Mouse (Mus musculus) lung, postnatal 0 days (tissue): ENCODE data around the gene Siah3.

Source experiments
- CTCF ChIP-seq: IDR thresholded peaks from 2 replicates; pipeline ENCODE4 v1.5.1; 2016; ENCODE audit warnings: antibody characterized with exemption, mild to moderate bottlenecking
- EP300 ChIP-seq: IDR thresholded peaks from 2 replicates; pipeline ENCODE4 v1.6.1; 2016; ENCODE audit warnings: antibody characterized with exemption, mild to moderate bottlenecking, control low read depth

DNA sequence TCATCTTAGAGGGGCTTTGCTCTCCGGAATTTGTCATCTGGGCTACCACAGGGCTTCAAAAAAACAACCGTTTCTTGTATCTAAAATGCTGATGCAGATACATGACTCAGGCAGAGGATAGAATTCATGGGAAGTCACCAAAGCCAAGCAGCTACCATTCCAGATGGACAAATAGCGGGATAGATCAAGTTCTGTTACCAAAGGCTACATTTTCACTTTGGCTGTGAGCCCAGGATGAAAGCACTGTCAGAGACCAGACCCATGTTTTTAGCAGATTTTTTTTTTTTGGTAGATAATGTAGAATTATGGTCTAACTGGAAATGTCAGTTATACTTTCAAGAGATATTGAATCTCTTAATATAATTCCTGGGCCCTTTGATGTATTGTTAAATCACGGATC lies 7.4 kb downstream of the Siah3 start:
- no peak for TF ChIP-seq CTCF
- no peak for TF ChIP-seq EP300
